Mouse (Mus musculus) forebrain, embryonic 14.5 days (tissue): ENCODE results near the gene Prkd3. TPM values are rescaled to one million over a fixed set of nuclear protein-coding genes. Genes with fewer than 3 reads are reported as not detected.

Experiments
- ATAC-seq: fragments of 200-750 bp; cut with Nextera tagmentation; 2 replicates; pipeline ENCODE4 v1.8.0; 2017; ENCODE audit warnings: mild to moderate bottlenecking, moderate library complexity
- DNase-seq: peaks from one replicate; pipeline ENCODE4 v3.0.0-alpha.2; 2015; ENCODE audit warnings: low spot score
- H3K27ac ChIP-seq: fragments of 300-500 bp; sonication (generic); 2 replicates; pipeline ENCODE4 v1.5.1; 2014; ENCODE audit warnings: low read depth, mild to moderate bottlenecking, control low read depth, low read length, moderate library complexity
- H3K27me3 ChIP-seq: fragments of 300-500 bp; sonication (generic); replicated peaks from 2 replicates; pipeline ENCODE4 v1.6.1; 2014; ENCODE audit warnings: low read length, control low read depth, mixed read lengths; ENCODE audit not compliant: control insufficient read depth, insufficient read depth
- H3K36me3 ChIP-seq: fragments of 300-500 bp; sonication (generic); 2 replicates; pipeline ENCODE4 v1.6.1; 2014; ENCODE audit warnings: low read length, control low read depth; ENCODE audit not compliant: control insufficient read depth, insufficient read depth
- H3K4me1 ChIP-seq: fragments of 300-500 bp; sonication (generic); 2 replicates; pipeline ENCODE4 v1.6.1; 2014; ENCODE audit warnings: antibody characterized with exemption, low read length, control low read depth; ENCODE audit not compliant: control insufficient read depth, insufficient read depth
- H3K4me2 ChIP-seq: fragments of 300-500 bp; sonication (generic); 2 replicates; pipeline ENCODE4 v1.6.1; 2014; ENCODE audit warnings: mild to moderate bottlenecking, control low read depth, low read length
- H3K4me3 ChIP-seq: fragments of 300-500 bp; sonication (generic); 2 replicates; pipeline ENCODE4 v1.5.1; 2014; ENCODE audit warnings: low read depth, low read length, control low read depth
- H3K9ac ChIP-seq: fragments of 300-500 bp; sonication (generic); 2 replicates; pipeline ENCODE4 v1.6.1; 2014; ENCODE audit warnings: mild to moderate bottlenecking, low read length, control low read depth, moderate library complexity
- H3K9me3 ChIP-seq: fragments of 300-500 bp; sonication (generic); replicated peaks from 2 replicates; pipeline ENCODE4 v1.6.1; 2016; ENCODE audit warnings: low read length, control low read depth, mixed read lengths; ENCODE audit not compliant: control insufficient read depth
- WGBS: fragments of 180-500 bp; shearing (Covaris S2); extraction: QIAGEN DNeasy Blood & Tissue Kit; methylation state at CpG from one replicate; pipeline ENCODE4 v1.1.7; 2014; 5-methylcytosine and 5-hydroxymethylcytosine counted together
- polyA plus RNA-seq: library from polyadenylated mRNA; unstranded; fragments of >200 nt; fragmentation: Nextera tagmentation; extraction: Ambion mirVana; gene quantifications from 2 replicates; pipeline ENCODE4 v1.2.1, GENCODE M21; 2014

Prkd3 gene
- polyA plus RNA-seq, 1 experiment from 2014 or later, result 28.6 TPM

- H3K27ac ChIP-seq, result peak within 1 kb of the TSS; percentile 27; the same call in 1 of the 2 replicates
- WGBS, result under 1% methylated on average over 45 of the region's 45 CpGs
- peak within 1 kb of the TSS; percentile 60 for H3K4me3 ChIP-seq
- no peaks in the 10 kb centered on the region for H3K27me3 ChIP-seq
- H3K4me2 ChIP-seq, result peak within 1 kb of the TSS; percentile 71
- no peaks in the 10 kb centered on the region for H3K9me3 ChIP-seq
- H3K9ac ChIP-seq, result peak within 1 kb of the TSS; percentile 73
- DNase-seq (peak; percentile 99), ATAC-seq (peak; percentile 100)
- peaks cover 10% of the 10 kb centered on the region for H3K4me1 ChIP-seq
- peaks cover 45% of the 10 kb centered on the region for H3K36me3 ChIP-seq
Measured at GRCm38 (mm10) chr17:78936466-78937228, 84.0 kb downstream of the Prkd3 start, which contains the start of the genes Cebpz and Ndufaf7. Gene Cebpz, minus strand, starts transcription at chr17:78937066. Gene Ndufaf7, plus strand, starts transcription at chr17:78937136.

GRCm38 (mm10) chr17:78935857-78936256 is 84.8 kb downstream of the Prkd3 start:
- H3K9ac ChIP-seq, result peak overlapping the region; percentile 73
- no peaks in the 10 kb centered on the region for H3K9me3 ChIP-seq
- ATAC-seq, result no peak
- no peak for DNase-seq
- 87% methylated on average over 2 of the region's 2 CpGs for WGBS
- H3K36me3 ChIP-seq, result peaks cover 48% of the 10 kb centered on the region
- H3K27ac ChIP-seq, result no peak overlapping the region
- peaks cover 10% of the 10 kb centered on the region for H3K4me1 ChIP-seq
- H3K4me2 ChIP-seq, result peak overlapping the region; percentile 71
- peak overlapping the region; percentile 60 for H3K4me3 ChIP-seq
- no peaks in the 10 kb centered on the region for H3K27me3 ChIP-seq

GRCm38 (mm10) chr17:78917696-78918095 is 102.9 kb downstream of the Prkd3 start:
- Histone ChIP-seq H3K27me3 (no peaks in the 10 kb centered on the region), H3K9me3 (no peaks in the 10 kb centered on the region), H3K4me3 (0 out of 2 replicates have a peak overlapping the region, but pooled peaks have one; percentile 58), H3K9ac (peak overlapping the region; percentile 79; the same call in 1 of the 2 replicates), H3K4me2 (peak overlapping the region; percentile 72), H3K36me3 (peaks cover 39% of the 10 kb centered on the region), H3K27ac (no peak overlapping the region), H3K4me1 (peaks cover 10% of the 10 kb centered on the region; the same call in 1 of the 2 replicates)
- ATAC-seq, result no peak
- no peak for DNase-seq
- WGBS, result 45% methylated on average over 6 of the region's 6 CpGs

- H3K27me3 ChIP-seq, result no peaks in the 10 kb centered on the region
- no peaks in the 10 kb centered on the region for H3K9me3 ChIP-seq
- H3K36me3 ChIP-seq, result peaks cover 31% of the 10 kb centered on the region
- H3K27ac ChIP-seq, result peak overlapping the region; percentile 76
- WGBS, result 3% methylated on average over 11 of the region's 11 CpGs
- ATAC-seq (peak; percentile 10; the same call in 1 of the 2 replicates), DNase-seq (no peak)
- H3K4me1 ChIP-seq, result peaks cover 10% of the 10 kb centered on the region; the same call in 1 of the 2 replicates
- H3K4me2 ChIP-seq, result peak overlapping the region; percentile 72
- peak overlapping the region; percentile 58 for H3K4me3 ChIP-seq
- peak overlapping the region; percentile 79 for H3K9ac ChIP-seq
Measured at GRCm38 (mm10) chr17:78916899-78917298, 103.7 kb downstream of the Prkd3 start.

- Histone ChIP-seq H3K4me3 (peak within 1 kb of the TSS; percentile 58), H3K4me2 (peak within 1 kb of the TSS; percentile 72), H3K27me3 (no peaks in the 10 kb centered on the region), H3K27ac (peak within 1 kb of the TSS; percentile 76), H3K36me3 (peaks cover 26% of the 10 kb centered on the region), H3K9ac (peak within 1 kb of the TSS; percentile 79), H3K9me3 (no peaks in the 10 kb centered on the region), H3K4me1 (peaks cover 10% of the 10 kb centered on the region; the same call in 1 of the 2 replicates)
- peak; percentile 93 for ATAC-seq
- under 1% methylated on average over 37 of the region's 37 CpGs for WGBS
- DNase-seq, result peak; percentile 91
Measured at GRCm38 (mm10) chr17:78916369-78916813, 104.2 kb downstream of the Prkd3 start, which contains the start of gene Cebpzos. Gene Cebpzos, plus strand, starts transcription at chr17:78916500.

GRCm38 (mm10) chr17:78915772-78916171 is 104.8 kb downstream of the Prkd3 start:
- H3K4me2 ChIP-seq, result peak overlapping the region; percentile 72
- H3K27me3 ChIP-seq, result no peaks in the 10 kb centered on the region
- H3K4me1 ChIP-seq, result peaks cover 10% of the 10 kb centered on the region; the same call in 1 of the 2 replicates
- ATAC-seq (peak; percentile 13), DNase-seq (peak; percentile 46)
- H3K9me3 ChIP-seq, result no peaks in the 10 kb centered on the region
- H3K9ac ChIP-seq, result peak overlapping the region; percentile 79
- H3K27ac ChIP-seq, result peak overlapping the region; percentile 76; the same call in 1 of the 2 replicates
- WGBS, result 53% methylated on average over 6 of the region's 6 CpGs
- peaks cover 21% of the 10 kb centered on the region for H3K36me3 ChIP-seq
- peak overlapping the region; percentile 58 for H3K4me3 ChIP-seq

GRCm38 (mm10) chr17:78913921-78914320 is 106.7 kb downstream of the Prkd3 start:
- peaks cover 10% of the 10 kb centered on the region; the same call in 1 of the 2 replicates for H3K4me1 ChIP-seq
- H3K9ac ChIP-seq, result no peak overlapping the region
- ATAC-seq, result no peak
- H3K27me3 ChIP-seq, result no peaks in the 10 kb centered on the region
- DNase-seq, result no peak
- 86% methylated on average over 3 of the region's 3 CpGs for WGBS
- H3K4me3 ChIP-seq, result no peak overlapping the region
- H3K36me3 ChIP-seq, result peaks cover 9% of the 10 kb centered on the region; the same call in 1 of the 2 replicates
- no peaks in the 10 kb centered on the region for H3K9me3 ChIP-seq
- H3K27ac ChIP-seq, result no peak overlapping the region
- H3K4me2 ChIP-seq, result no peak overlapping the region

- H3K27ac ChIP-seq, result no peak overlapping the region
- peak overlapping the region; percentile 33; the same call in 1 of the 2 replicates for H3K9ac ChIP-seq
- H3K36me3 ChIP-seq, result 0 out of 2 replicates have a peak, but pooled peaks cover under 1% of the 10 kb centered on the region
- H3K4me1 ChIP-seq, result peaks cover 10% of the 10 kb centered on the region; the same call in 1 of the 2 replicates
- H3K27me3 ChIP-seq, result no peaks in the 10 kb centered on the region
- peak overlapping the region; percentile 48 for H3K4me2 ChIP-seq
- WGBS, result 30% methylated on average over 6 of the region's 6 CpGs
- H3K4me3 ChIP-seq, result peak overlapping the region; percentile 30
- ATAC-seq (peak; percentile 59), DNase-seq (peak; percentile 80)
- H3K9me3 ChIP-seq, result no peaks in the 10 kb centered on the region
Measured at GRCm38 (mm10) chr17:78912861-78913281, 107.7 kb downstream of the Prkd3 start.
